Mouse (Mus musculus) Patski (cell line): ENCODE measurements around the gene Gm14399. TPM values are rescaled to one million over a fixed set of nuclear protein-coding genes. Genes with fewer than 3 reads are reported as not detected.
"Not testable (repeated sequence)": the region's sequence is repeated elsewhere in the genome, so short reads cannot be mapped to it uniquely, and the experiment has no call there.

Experiments
- ATAC-seq: fragments of 100-300 bp; one replicate; pipeline ENCODE4 v1.8.0; 2021
- CTCF ChIA-PET: fragments of 350-600 bp; sonication (Branson Sonifier 250); formaldehyde crosslinking; loops from one replicate; lab custom pipeline; 2022; ENCODE audit warnings: inconsistent platforms; lab: Charles Lee
- POLR2A ChIA-PET: fragments of 350-600 bp; sonication (Branson Sonifier 250); formaldehyde crosslinking; loops from one replicate; lab custom pipeline; 2022; ENCODE audit warnings: antibody characterized with exemption, inconsistent platforms; lab: Charles Lee
- DNase-seq: peaks from one replicate; pipeline ENCODE4 v3.0.0-alpha.2; 2011; ENCODE audit warnings: low read depth, low spot score
- H3K27me3 ChIP-seq: fragments of 371-371 bp; one replicate; pipeline ENCODE4 v1.5.1; 2021
- CTCF ChIP-seq: fragments of 100-300 bp; IDR thresholded peaks from one replicate; pipeline ENCODE4 v1.5.1; 2021
- in situ Hi-C: fragments of 300-500 bp; cut with MboI; formaldehyde crosslinking; loops from 3 replicates; pipeline ENCODE4 v1.11.1; 2018; ENCODE audit warnings: low pct_unique_long_range_greater_than_20kb, mixed read lengths
- polyA plus RNA-seq: library from polyadenylated mRNA; unstranded; gene quantifications from one replicate; pipeline ENCODE4 v1.2.3, GENCODE M21; 2021

Gene Gm14399
- polyA plus RNA-seq, 1 experiment from 2014 or later: 13.0 TPM

DNA sequence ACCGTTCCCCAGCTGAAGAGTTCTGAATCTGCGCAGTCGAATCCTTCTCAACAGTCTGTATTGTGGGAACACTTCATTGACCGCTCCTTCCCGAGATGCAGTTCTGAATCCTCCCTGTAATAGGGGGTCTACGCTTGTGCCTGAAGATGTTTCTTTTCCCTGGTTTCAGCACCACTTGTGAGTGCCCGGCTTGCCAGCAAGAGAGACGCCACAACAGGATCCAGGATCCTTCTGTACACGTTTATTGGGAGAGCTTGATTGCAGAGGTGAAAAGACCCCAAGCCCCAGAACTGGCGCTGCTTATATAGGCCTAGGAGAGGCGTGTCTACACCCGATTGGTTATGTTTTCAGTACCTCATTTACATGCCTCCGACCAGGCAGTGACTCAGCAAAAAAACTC lies 14.9 kb upstream of the Gm14399 start:
- in situ Hi-C loops: no loop called here
- ATAC-seq: no peak
- DNase-seq: no peak
- TF ChIP-seq CTCF: no peak
- ChIA-PET CTCF (no interaction called here), POLR2A (no interaction called here)
- H3K27me3 ChIP-seq: no peaks in the 10 kb centered on the region

GRCm38 (mm10) chr2:175141118-175141992 lies 457 bp downstream of the Gm14399 start:
- in situ Hi-C loops, ATAC-seq, DNase-seq, POLR2A ChIA-PET, H3K27me3 ChIP-seq, CTCF ChIA-PET: not testable (repeated sequence)

DNA sequence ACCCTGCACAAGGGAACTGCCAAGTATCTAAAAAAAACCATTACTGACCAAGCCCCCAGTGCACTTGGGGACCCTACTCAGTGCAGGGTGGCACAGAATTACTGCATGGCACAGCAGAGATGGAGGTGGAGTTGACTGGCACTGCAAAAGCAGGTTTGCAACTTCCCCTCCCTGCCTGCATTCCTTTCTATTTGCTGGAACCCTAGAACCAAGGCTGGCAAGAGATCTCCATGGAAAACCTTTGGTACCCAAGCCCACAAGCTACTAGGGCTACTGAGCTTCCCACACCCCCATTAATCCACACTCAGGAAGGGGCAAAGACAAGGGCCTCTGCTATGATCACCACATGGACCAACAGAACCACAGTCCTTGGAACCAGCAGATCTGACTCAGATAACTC lies 1.2 kb downstream of the Gm14399 start:
- ATAC-seq, CTCF ChIA-PET, in situ Hi-C loops, POLR2A ChIA-PET, H3K27me3 ChIP-seq, DNase-seq: not testable (repeated sequence)

Other genes starting within 250 kb of the Gm14399 start
- gene Gm14444, start 131.8 kb downstream of the Gm14399 start, polyA plus RNA-seq: 0.10 TPM
- 0.36 TPM for gene Gm14393, start 74.2 kb downstream of the Gm14399 start, polyA plus RNA-seq
- 0.30 TPM for gene Gm14443, start 33.9 kb upstream of the Gm14399 start, polyA plus RNA-seq
- 17.1 TPM for gene Gm14391, start 64.9 kb upstream of the Gm14399 start, polyA plus RNA-seq
- not detected for gene Gm14440, start 133.1 kb upstream of the Gm14399 start, polyA plus RNA-seq
- gene Gm4631, start 196.2 kb upstream of the Gm14399 start, polyA plus RNA-seq: 22.7 TPM
- 2.8 TPM for gene Zfp968, start 230.4 kb upstream of the Gm14399 start, polyA plus RNA-seq